Mouse (Mus musculus) monocyte, adult 59 days (primary cell): Measurements from ENCODE around the gene Gm20897. TPM values are rescaled to one million over a fixed set of nuclear protein-coding genes. Genes with fewer than 3 reads are reported as not detected.

Experiments
- total RNA-seq, 2 experiments: library from RNA; stranded (reverse); gene quantifications; one replicate each; pipeline ENCODE4 v1.2.4; 2023

Gene Gm20897
- not detected for total RNA-seq

DNA sequence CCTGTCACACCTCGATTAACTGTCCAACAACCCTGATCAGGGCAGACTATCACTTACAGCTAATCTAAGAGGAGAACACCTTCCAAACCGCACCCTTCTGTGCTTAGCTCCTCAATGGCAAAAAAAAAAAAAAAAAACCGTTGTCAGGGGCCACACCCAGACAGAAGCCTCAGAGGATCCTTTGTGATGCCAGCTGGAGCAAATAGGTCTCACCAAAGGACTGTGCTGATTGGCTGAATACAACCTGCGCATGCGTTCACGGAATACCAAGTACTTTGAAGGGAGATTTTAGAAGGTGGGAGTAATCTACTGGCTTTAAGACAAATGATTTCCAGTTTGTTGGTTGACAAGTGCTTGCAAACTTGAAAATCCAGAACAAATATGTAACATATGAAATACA, at the start of gene Gm20897:
TSS of gene Gm20897 (minus strand) at position 101 of the 400 bp plus-strand sequence.

Other genes starting within 250 kb of the Gm20897 start
- gene Gm21732, start 73.5 kb upstream of the Gm20897 start, total RNA-seq, result not detected